ENCODE assay signal across 29 mouse cellular contexts in genomic region chr4:43386932-43387331, GRCm38 (mm10). TPM values are rescaled to one million over a fixed set of nuclear protein-coding genes. Genes with fewer than 3 reads are reported as not detected.
A peak's percentile ranks its signal among the peaks of the same experiment; 100 is the strongest.
DNase-seq lines count a peak whose midpoint lies in the region; TF ChIP-seq lines count a peak whose summit lies in the region.
"Had no signal": no experiment of that assay in that cellular context is flagged by ENCODE, and none has a peak within 500 bp of the region (broad histone marks: within the 10 kb centered on the region; RNA-seq: fewer than 3 reads in every experiment).

No protein-coding gene starts in this region.

- peaks cover 3% of the 10 kb centered on the region for H3K79me2 ChIP-seq in heart, adult 2 months (replicated peaks; ENCODE audit: control insufficient read depth, insufficient read depth, low read length)

- intact Hi-C loops in heart, adult 2 months (cut with DNase I): no loop called here

- H3K4me3 ChIP-seq in heart, adult 2 months: no peak overlapping the region
- H3K4me3 ChIP-seq: embryonic facial prominence, embryonic 12.5 days; embryonic facial prominence, embryonic 15.5 days; hindbrain, embryonic 10.5 days; hindbrain, embryonic 13.5 days had no signal

- peaks cover 27% of the 10 kb centered on the region for H3K4me1 ChIP-seq in heart, adult 2 months (ENCODE audit: control insufficient read depth, insufficient read depth, low read length)

- TF ChIP-seq CTCF in heart, adult 2 months (IDR thresholded peaks at IDR 0.05): no peak

- TF ChIP-seq POLR2A in heart, adult 2 months (IDR thresholded peaks at IDR 0.05; ENCODE audit: insufficient read depth, low read depth, low read length): no peak

- H3K27me3 ChIP-seq in heart, adult 2 months (ENCODE audit: control insufficient read depth, insufficient read depth, low read length): no peaks in the 10 kb centered on the region
- H3K27me3 ChIP-seq: CH12.LX; embryonic facial prominence, embryonic 12.5 days; embryonic facial prominence, embryonic 15.5 days; hindbrain, embryonic 13.5 days had no signal

- no peak for DNase-seq in heart, adult 2 months
- DNase-seq in heart, postnatal 4 days: no peak
- peak; percentile 34 for DNase-seq in ES-CJ7 (ENCODE audit: low read depth, low spot score)
- DNase-seq in R1 (ENCODE audit: low read depth, low spot score): peak; percentile 50
- no peak for DNase-seq in left cerebral cortex, adult 18-20 months (ENCODE audit: low spot score in 2 of 2)
- no peak for DNase-seq in left cerebral cortex, adult 11 months (ENCODE audit: low spot score)
- DNase-seq: adrenal gland, adult 2 months; adrenal gland, postnatal 14 days; B cell, adult 2 months; cerebellum, adult 11 months; cerebellum, adult 2 months; cerebellum, adult 9-11 months; cerebellum, postnatal 25 days; forebrain, postnatal 0 days; gastrocnemius, postnatal 10 days; gastrocnemius, postnatal 36 days; kidney, adult 11 months had no signal

- H3K36me3 ChIP-seq in heart, adult 2 months (ENCODE audit: control insufficient read depth, insufficient read depth, low read length): peaks cover 31% of the 10 kb centered on the region
- H3K36me3 ChIP-seq: embryonic facial prominence, embryonic 12.5 days; embryonic facial prominence, embryonic 15.5 days; hindbrain, embryonic 10.5 days; hindbrain, embryonic 13.5 days had no signal

- no peak overlapping the region for H3K9ac ChIP-seq in heart, adult 2 months (ENCODE audit: low read depth, low read length)
- H3K9ac ChIP-seq: embryonic facial prominence, embryonic 12.5 days; embryonic facial prominence, embryonic 15.5 days; forebrain, postnatal 0 days; hindbrain, embryonic 13.5 days had no signal

- H3K27ac ChIP-seq in heart, adult 2 months: peak overlapping the region; percentile 1; the same call in 1 of the 2 replicates
- H3K27ac ChIP-seq: embryonic facial prominence, embryonic 12.5 days; embryonic facial prominence, embryonic 15.5 days; hindbrain, embryonic 10.5 days; hindbrain, embryonic 13.5 days; hindbrain, postnatal 0 days had no signal

- no peak for TF ChIP-seq EP300 in heart, adult 2 months (IDR thresholded peaks at IDR 0.05; ENCODE audit: insufficient read depth, low read depth, low read length)

RNA-seq across cellular contexts. Expression of gene Rusc2, which starts 5.2 kb away (rescaled TPM):
- 10 to 100 TPM; 43.5 to 45.3 TPM for total RNA-seq in heart, adult 2 months (2021)
- polyA plus RNA-seq in heart, adult 2 months (2012; rRNA removed): 27.2 and 27.5 TPM in 2 replicates
- 10 to 100 TPM; 39.5 to 41.2 TPM for total RNA-seq in heart, postnatal 4 days (2021)
- total RNA-seq in left cerebral cortex, adult 18-20 months (2021): 100 to 1,000 TPM; 128 to 146 TPM
- total RNA-seq: CH12.LX had no signal
- polyA plus RNA-seq: inflammation-experienced regulatory T-cells, adult 6 months had no signal

RNA-seq across cellular contexts. Expression of gene Fam166b, which starts 42.0 kb away (rescaled TPM):
- total RNA-seq in heart, adult 2 months (2021): not detected
- polyA plus RNA-seq in heart, adult 2 months (2012; rRNA removed): 1.4 TPM in 1 of 2 replicates, not detected in the other
- total RNA-seq in heart, postnatal 4 days (2021): not detected
- total RNA-seq in left cerebral cortex, adult 18-20 months (2021): 1 to 10 TPM in 1 of 2 experiments, under 1 TPM in 1; 0.82 to 1.2 TPM
- total RNA-seq: adrenal gland, adult 2 months; adrenal gland, postnatal 14 days; CH12.LX; common myeloid progenitor, adult 5-6 weeks; gastrocnemius, postnatal 10 days; gastrocnemius, postnatal 36 days; granulocyte monocyte progenitor cell, adult 5-6 weeks; heart, adult 8-10 months; heart, postnatal 25 days had no signal
- polyA plus RNA-seq: heart, embryonic 14.5 days; inflammation-experienced regulatory T-cells, adult 6 months had no signal

RNA-seq across cellular contexts. Expression of gene Tesk1, which starts 54.8 kb away (rescaled TPM):
- 10 to 100 TPM; 36.6 to 37.5 TPM for total RNA-seq in heart, adult 2 months (2021)
- polyA plus RNA-seq in heart, adult 2 months (2012; rRNA removed): 51.5 and 52.6 TPM in 2 replicates
- total RNA-seq in heart, postnatal 4 days (2021): 10 to 100 TPM; 41.2 to 45.4 TPM
- total RNA-seq in left cerebral cortex, adult 18-20 months (2021): 10 to 100 TPM; 90.6 to 96.5 TPM

Comparison
In these comparisons a context has a peak if more than half of its experiments do, and no peak if none do; other contexts are left out.
1. DNase-seq: peak in ES-CJ7 (single experiment) and R1 (single experiment); none in heart, adult 2 months (0 of 2), heart, postnatal 4 days (single experiment), left cerebral cortex, adult 18-20 months (0 of 2) and left cerebral cortex, adult 11 months (single experiment).